Mouse (Mus musculus) E14TG2a.4 (cell line): ENCODE measurements around the gene Dnmbp.

ENCODE experiments used
- CTCF ChIP-seq: conservative IDR thresholded peaks from 2 replicates; pipeline ENCODE4 v1.5.1; 2014; ENCODE audit warnings: low read length
- NANOG ChIP-seq: IDR thresholded peaks from 2 replicates; pipeline ENCODE4 v1.6.1; 2014; ENCODE audit warnings: borderline replicate concordance, low read length, mixed read lengths
- POU5F1 ChIP-seq: IDR thresholded peaks from 2 replicates; pipeline ENCODE4 v1.6.1; 2014; ENCODE audit warnings: low read length, borderline replicate concordance

GRCm38 (mm10) chr19:43960014-43960413 lies 20.0 kb upstream of the Dnmbp start:
- TF ChIP-seq CTCF (no peak), NANOG (no peak), POU5F1 (no peak)
